Mouse (Mus musculus): ENCODE measurements around the gene Pycard. TPM values are rescaled to one million over a fixed set of nuclear protein-coding genes. Genes with fewer than 3 reads are reported as not detected.

The Pycard gene
- 32.7 TPM for polyA plus RNA-seq (2014; fragmentation: Illumina TruSeq; extraction: RNeasy Lipid Tissue Mini Kit (QIAGEN cat#74804); ENCODE audit: low read depth, low replicate concordance)

DNA sequence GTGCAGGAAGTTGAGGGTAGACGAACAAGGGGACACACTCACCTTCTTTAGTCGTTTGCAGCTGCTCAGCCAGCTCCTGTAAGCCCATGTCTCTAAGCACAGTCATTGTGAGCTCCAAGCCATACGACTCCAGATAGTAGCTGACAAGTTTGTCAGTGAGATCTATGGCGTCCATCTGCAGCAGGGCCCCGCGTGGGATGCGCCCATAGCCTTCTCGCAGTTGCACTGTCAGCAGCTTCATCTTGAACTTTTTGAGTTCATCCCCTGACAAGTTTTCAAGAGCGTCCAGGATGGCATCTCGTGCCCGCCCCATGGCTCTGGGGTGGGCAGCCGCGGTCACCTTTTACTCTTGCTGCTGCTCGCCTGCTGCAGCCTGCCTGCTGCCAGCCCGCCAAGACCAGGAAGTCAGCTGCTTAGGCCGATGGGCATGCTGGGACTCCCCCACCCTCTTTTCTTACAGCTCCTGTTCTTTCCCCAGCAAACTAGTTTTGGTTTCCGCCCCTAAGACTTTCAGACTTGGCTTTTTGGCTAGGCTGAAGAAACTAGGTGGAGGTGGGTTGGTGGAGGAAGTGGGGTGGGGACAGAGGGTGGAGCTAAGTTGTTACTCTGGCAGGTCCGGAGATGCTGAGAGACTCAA is at the start of gene Pycard:
Gene Pycard, minus strand, starts transcription at position 527 of the 637 bp plus-strand sequence.

GRCm38 (mm10) chr7:128003688-128004087 is 10.0 kb upstream of the Pycard start, which contains the start of gene Trim72:
TSS of gene Trim72 (plus strand) at chr7:128003949.

DNA sequence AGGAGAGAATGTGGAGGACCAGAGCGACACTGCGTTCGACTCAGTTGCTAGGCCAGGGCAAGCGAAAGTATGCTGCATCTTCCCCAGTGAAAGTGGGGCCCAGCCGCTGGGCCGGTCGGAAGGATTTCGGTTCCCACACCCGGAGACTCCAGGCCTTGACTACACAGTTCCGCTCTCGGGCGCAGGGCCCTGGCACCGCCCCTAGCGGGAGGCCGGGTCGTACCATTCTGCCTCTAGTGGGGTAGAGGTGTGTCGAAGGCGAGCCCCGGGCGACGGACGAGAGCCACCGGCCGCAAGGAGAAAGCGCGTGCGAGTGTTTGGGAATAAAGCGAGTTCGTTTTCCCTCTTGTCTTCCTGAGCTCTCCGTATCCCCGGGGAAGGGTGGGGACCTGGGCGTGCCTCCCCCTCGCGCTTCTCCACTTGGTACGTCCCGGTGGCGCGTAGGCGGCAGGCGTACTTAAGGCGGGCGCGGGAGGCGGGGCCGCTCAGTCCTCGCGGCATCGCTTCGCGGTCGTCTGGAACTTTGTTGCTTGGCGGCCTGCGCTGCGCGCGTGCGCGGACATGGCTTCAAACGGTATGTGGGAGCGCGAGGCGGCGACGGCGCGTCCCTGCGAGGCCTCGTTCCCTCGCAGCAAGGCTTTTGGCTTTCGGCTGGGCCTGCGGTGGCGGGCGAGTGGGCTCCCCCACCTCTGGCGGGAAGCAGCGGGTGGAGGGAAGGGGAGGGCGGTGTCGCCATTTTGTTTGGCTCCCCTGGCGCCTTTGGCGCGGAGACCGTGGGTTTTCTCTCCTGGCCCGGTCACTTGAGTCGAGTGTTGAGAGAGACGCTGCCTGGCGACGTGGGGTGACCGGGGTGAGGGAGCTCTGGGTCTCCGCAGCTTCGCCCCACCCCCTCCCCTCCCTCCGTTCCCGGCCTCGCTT is 26.4 kb downstream of the Pycard start, which contains the start of gene Fus:
Gene Fus, plus strand, starts transcription at position 454 of the 918 bp plus-strand sequence.

GRCm38 (mm10) chr7:127946470-127947023 is 47.1 kb downstream of the Pycard start, which contains the start of gene Prss36:
TSS of gene Prss36 (minus strand) at chr7:127946725.

Other genes starting within 250 kb of the Pycard start
- 20.0 TPM for gene Fbxl19, start 249.3 kb downstream of the Pycard start, polyA plus RNA-seq (2014; fragmentation: Illumina TruSeq; extraction: RNeasy Lipid Tissue Mini Kit (QIAGEN cat#74804); ENCODE audit: low read depth, low replicate concordance)
- gene Orai3, start 224.1 kb downstream of the Pycard start, polyA plus RNA-seq (2014; fragmentation: Illumina TruSeq; extraction: RNeasy Lipid Tissue Mini Kit (QIAGEN cat#74804); ENCODE audit: low read depth, low replicate concordance), result 28.1 TPM
- 21.7 TPM for gene Setd1a, start 217.2 kb downstream of the Pycard start, polyA plus RNA-seq (2014; fragmentation: Illumina TruSeq; extraction: RNeasy Lipid Tissue Mini Kit (QIAGEN cat#74804); ENCODE audit: low read depth, low replicate concordance)
- gene Gm49388, start 208.3 kb downstream of the Pycard start, polyA plus RNA-seq (2014; fragmentation: Illumina TruSeq; extraction: RNeasy Lipid Tissue Mini Kit (QIAGEN cat#74804); ENCODE audit: low read depth, low replicate concordance), result not detected
- 98.2 TPM for gene Hsd3b7, start 193.3 kb downstream of the Pycard start, polyA plus RNA-seq (2014; fragmentation: Illumina TruSeq; extraction: RNeasy Lipid Tissue Mini Kit (QIAGEN cat#74804); ENCODE audit: low read depth, low replicate concordance)
- gene Stx4a, start 169.6 kb downstream of the Pycard start, polyA plus RNA-seq (2014; fragmentation: Illumina TruSeq; extraction: RNeasy Lipid Tissue Mini Kit (QIAGEN cat#74804); ENCODE audit: low read depth, low replicate concordance), result 96.8 TPM
- 20.3 TPM for gene Stx1b, start 169.3 kb downstream of the Pycard start, polyA plus RNA-seq (2014; fragmentation: Illumina TruSeq; extraction: RNeasy Lipid Tissue Mini Kit (QIAGEN cat#74804); ENCODE audit: low read depth, low replicate concordance)
- 22.6 TPM for gene Zfp646, start 117.6 kb downstream of the Pycard start, polyA plus RNA-seq (2014; fragmentation: Illumina TruSeq; extraction: RNeasy Lipid Tissue Mini Kit (QIAGEN cat#74804); ENCODE audit: low read depth, low replicate concordance)
- 4.7 TPM for gene Zfp668, start 117.0 kb downstream of the Pycard start, polyA plus RNA-seq (2014; fragmentation: Illumina TruSeq; extraction: RNeasy Lipid Tissue Mini Kit (QIAGEN cat#74804); ENCODE audit: low read depth, low replicate concordance)
- gene Prss53, start 102.9 kb downstream of the Pycard start, polyA plus RNA-seq (2014; fragmentation: Illumina TruSeq; extraction: RNeasy Lipid Tissue Mini Kit (QIAGEN cat#74804); ENCODE audit: low read depth, low replicate concordance), result 1.4 TPM
- gene Gm21974, start 98.4 kb downstream of the Pycard start, polyA plus RNA-seq (2014; fragmentation: Illumina TruSeq; extraction: RNeasy Lipid Tissue Mini Kit (QIAGEN cat#74804); ENCODE audit: low read depth, low replicate concordance), result not detected
- gene Vkorc1, start 98.2 kb downstream of the Pycard start, polyA plus RNA-seq (2014; fragmentation: Illumina TruSeq; extraction: RNeasy Lipid Tissue Mini Kit (QIAGEN cat#74804); ENCODE audit: low read depth, low replicate concordance), result 119 TPM
- 67.6 TPM for gene Bckdk, start 89.8 kb downstream of the Pycard start, polyA plus RNA-seq (2014; fragmentation: Illumina TruSeq; extraction: RNeasy Lipid Tissue Mini Kit (QIAGEN cat#74804); ENCODE audit: low read depth, low replicate concordance)
- gene Kat8, start 81.4 kb downstream of the Pycard start, polyA plus RNA-seq (2014; fragmentation: Illumina TruSeq; extraction: RNeasy Lipid Tissue Mini Kit (QIAGEN cat#74804); ENCODE audit: low read depth, low replicate concordance), result 28.2 TPM
- gene Prss8, start 63.8 kb downstream of the Pycard start, polyA plus RNA-seq (2014; fragmentation: Illumina TruSeq; extraction: RNeasy Lipid Tissue Mini Kit (QIAGEN cat#74804); ENCODE audit: low read depth, low replicate concordance), result 46.6 TPM
- gene Prss36, start 47.1 kb downstream of the Pycard start, polyA plus RNA-seq (2014; fragmentation: Illumina TruSeq; extraction: RNeasy Lipid Tissue Mini Kit (QIAGEN cat#74804); ENCODE audit: low read depth, low replicate concordance), result 15.2 TPM
- 459 TPM for gene Fus, start 26.4 kb downstream of the Pycard start, polyA plus RNA-seq (2014; fragmentation: Illumina TruSeq; extraction: RNeasy Lipid Tissue Mini Kit (QIAGEN cat#74804); ENCODE audit: low read depth, low replicate concordance)
- 0.87 TPM for gene Trim72, start 10.1 kb upstream of the Pycard start, polyA plus RNA-seq (2014; fragmentation: Illumina TruSeq; extraction: RNeasy Lipid Tissue Mini Kit (QIAGEN cat#74804); ENCODE audit: low read depth, low replicate concordance)
- gene Itgam, start 68.8 kb upstream of the Pycard start, polyA plus RNA-seq (2014; fragmentation: Illumina TruSeq; extraction: RNeasy Lipid Tissue Mini Kit (QIAGEN cat#74804); ENCODE audit: low read depth, low replicate concordance), result 13.7 TPM
- gene Gm49368, start 68.8 kb upstream of the Pycard start, polyA plus RNA-seq (2014; fragmentation: Illumina TruSeq; extraction: RNeasy Lipid Tissue Mini Kit (QIAGEN cat#74804); ENCODE audit: low read depth, low replicate concordance), result 0.06 TPM
- 3.2 TPM for gene Itgax, start 135.7 kb upstream of the Pycard start, polyA plus RNA-seq (2014; fragmentation: Illumina TruSeq; extraction: RNeasy Lipid Tissue Mini Kit (QIAGEN cat#74804); ENCODE audit: low read depth, low replicate concordance)
- 0.22 TPM for gene Itgad, start 160.5 kb upstream of the Pycard start, polyA plus RNA-seq (2014; fragmentation: Illumina TruSeq; extraction: RNeasy Lipid Tissue Mini Kit (QIAGEN cat#74804); ENCODE audit: low read depth, low replicate concordance)
- gene Cox6a2, start 212.5 kb upstream of the Pycard start, polyA plus RNA-seq (2014; fragmentation: Illumina TruSeq; extraction: RNeasy Lipid Tissue Mini Kit (QIAGEN cat#74804); ENCODE audit: low read depth, low replicate concordance), result not detected
- gene Armc5, start 243.5 kb upstream of the Pycard start, polyA plus RNA-seq (2014; fragmentation: Illumina TruSeq; extraction: RNeasy Lipid Tissue Mini Kit (QIAGEN cat#74804); ENCODE audit: low read depth, low replicate concordance), result 9.3 TPM
- 6.0 TPM for gene 9130023H24Rik, start 244.2 kb upstream of the Pycard start, polyA plus RNA-seq (2014; fragmentation: Illumina TruSeq; extraction: RNeasy Lipid Tissue Mini Kit (QIAGEN cat#74804); ENCODE audit: low read depth, low replicate concordance)